Mouse (Mus musculus) limb, embryonic 15.5 days (tissue): ENCODE measurements around the gene Slc25a23. TPM values are rescaled to one million over a fixed set of nuclear protein-coding genes. Genes with fewer than 3 reads are reported as not detected.

Experiments
- ATAC-seq: fragments of 200-750 bp; cut with Nextera tagmentation; 2 replicates; pipeline ENCODE4 v1.8.0; 2017; ENCODE audit warnings: low read depth, moderate TSS enrichment; ENCODE audit not compliant: insufficient number of reproducible peaks, low FRiP score, low TSS enrichment
- H3K27ac ChIP-seq: fragments of 300-500 bp; sonication (generic); 2 replicates; pipeline ENCODE4 v1.5.1; 2015; ENCODE audit warnings: moderate library complexity, mild to moderate bottlenecking, inconsistent platforms
- H3K27me3 ChIP-seq: fragments of 300-500 bp; sonication (generic); 2 replicates; pipeline ENCODE4 v1.6.1; 2015; ENCODE audit warnings: inconsistent platforms
- H3K36me3 ChIP-seq: fragments of 300-500 bp; sonication (generic); 2 replicates; pipeline ENCODE4 v1.6.1; 2015; ENCODE audit warnings: inconsistent platforms
- H3K4me1 ChIP-seq: fragments of 300-500 bp; sonication (generic); 2 replicates; pipeline ENCODE4 v1.6.1; 2015; ENCODE audit warnings: inconsistent platforms
- H3K4me2 ChIP-seq: fragments of 300-500 bp; sonication (generic); 2 replicates; pipeline ENCODE4 v1.6.1; 2015; ENCODE audit warnings: mild to moderate bottlenecking, inconsistent platforms
- H3K4me3 ChIP-seq: fragments of 300-500 bp; sonication (generic); 2 replicates; pipeline ENCODE4 v1.5.1; 2015; ENCODE audit warnings: mild to moderate bottlenecking, inconsistent platforms
- H3K9ac ChIP-seq: fragments of 300-500 bp; sonication (generic); 2 replicates; pipeline ENCODE4 v1.6.1; 2015; ENCODE audit warnings: inconsistent platforms
- H3K9me3 ChIP-seq: fragments of 300-500 bp; sonication (generic); 2 replicates; pipeline ENCODE4 v1.6.1; 2016; ENCODE audit warnings: inconsistent platforms
- WGBS: fragments of 180-500 bp; shearing (Covaris S2); methylation state at CpG from one replicate; pipeline ENCODE4 v1.1.7; 2015; 5-methylcytosine and 5-hydroxymethylcytosine counted together
- polyA plus RNA-seq: library from polyadenylated mRNA; unstranded; fragments of >200 nt; fragmentation: Nextera tagmentation; extraction: Ambion mirVana; gene quantifications from 2 replicates; pipeline ENCODE4 v1.2.1, GENCODE M21; 2015

Gene Slc25a23
- polyA plus RNA-seq, result 5.5 and 5.7 TPM in 2 replicates

DNA sequence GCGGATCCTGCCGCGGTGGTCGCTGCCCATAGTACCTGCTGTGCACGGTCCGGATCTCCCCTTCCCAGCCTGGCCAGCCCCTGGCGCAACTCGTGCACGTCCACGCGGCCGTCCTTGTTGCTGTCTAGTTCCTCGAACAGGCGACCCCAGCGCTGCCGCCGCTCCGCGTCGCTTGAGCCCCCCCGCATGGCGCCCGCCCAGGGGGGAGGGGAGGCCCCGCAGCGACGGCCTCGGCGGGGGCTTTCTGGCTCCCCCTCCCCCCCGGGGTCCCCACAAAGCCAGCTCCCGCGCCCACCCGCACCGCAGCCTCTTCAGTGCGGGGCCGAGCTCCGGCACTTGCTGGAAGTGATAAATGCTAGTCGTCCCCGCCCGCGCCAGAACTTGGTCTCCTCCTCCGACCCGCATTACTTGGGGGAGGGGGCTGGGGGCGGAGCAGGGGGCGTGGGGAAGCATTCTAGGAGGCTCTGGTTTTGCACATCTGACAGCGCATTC lies at the start of gene Slc25a23:
Gene Slc25a23 (minus strand): TSS at position 378 of the 492 bp plus-strand sequence.
- H3K9me3 ChIP-seq, result no peaks in the 10 kb centered on the region
- peak within 1 kb of the TSS; percentile 64 for H3K4me3 ChIP-seq
- peaks cover 32% of the 10 kb centered on the region for H3K4me1 ChIP-seq
- H3K27ac ChIP-seq, result no peak within 1 kb of the TSS
- H3K4me2 ChIP-seq, result peak within 1 kb of the TSS; percentile 91
- peaks cover 45% of the 10 kb centered on the region for H3K27me3 ChIP-seq
- 0 out of 2 replicates have a peak, but pooled peaks cover 7% of the 10 kb centered on the region for H3K36me3 ChIP-seq
- peak within 1 kb of the TSS; percentile 47 for H3K9ac ChIP-seq
- WGBS, result under 1% methylated on average over 35 of the region's 45 CpGs
- ATAC-seq, result peak; percentile 62

DNA sequence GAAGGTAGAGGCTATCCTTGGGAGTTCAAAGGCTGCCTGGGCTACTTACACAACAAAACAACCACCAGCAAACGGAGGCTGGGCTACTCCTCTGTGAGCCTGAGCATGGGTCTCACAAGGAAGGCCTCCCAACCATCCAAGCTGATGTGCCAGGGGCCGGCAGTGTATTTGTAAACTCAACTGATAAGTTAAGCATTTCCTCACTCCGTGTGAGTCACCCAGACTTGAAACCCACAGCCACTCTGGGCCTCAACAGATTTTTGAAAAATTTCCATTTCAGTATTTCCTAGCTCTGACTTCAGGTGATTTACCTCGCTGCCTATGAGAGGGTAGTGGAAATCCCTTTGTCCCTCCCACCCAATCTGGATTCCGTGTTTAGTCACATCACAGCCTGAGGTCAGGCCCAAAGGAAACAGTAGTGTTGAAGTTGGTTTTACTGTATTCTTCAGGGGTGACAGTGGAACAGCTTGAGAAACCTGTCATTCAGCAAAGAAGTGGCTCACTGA lies 49.1 kb upstream of the Slc25a23 start:
- Histone ChIP-seq H3K4me1 (peaks cover 20% of the 10 kb centered on the region), H3K9ac (no peak overlapping the region), H3K36me3 (no peaks in the 10 kb centered on the region), H3K4me3 (no peak overlapping the region), H3K27me3 (no peaks in the 10 kb centered on the region), H3K4me2 (no peak overlapping the region), H3K27ac (no peak overlapping the region), H3K9me3 (no peaks in the 10 kb centered on the region)
- ATAC-seq, result no peak
- 51% methylated on average over 5 of the region's 5 CpGs for WGBS

DNA sequence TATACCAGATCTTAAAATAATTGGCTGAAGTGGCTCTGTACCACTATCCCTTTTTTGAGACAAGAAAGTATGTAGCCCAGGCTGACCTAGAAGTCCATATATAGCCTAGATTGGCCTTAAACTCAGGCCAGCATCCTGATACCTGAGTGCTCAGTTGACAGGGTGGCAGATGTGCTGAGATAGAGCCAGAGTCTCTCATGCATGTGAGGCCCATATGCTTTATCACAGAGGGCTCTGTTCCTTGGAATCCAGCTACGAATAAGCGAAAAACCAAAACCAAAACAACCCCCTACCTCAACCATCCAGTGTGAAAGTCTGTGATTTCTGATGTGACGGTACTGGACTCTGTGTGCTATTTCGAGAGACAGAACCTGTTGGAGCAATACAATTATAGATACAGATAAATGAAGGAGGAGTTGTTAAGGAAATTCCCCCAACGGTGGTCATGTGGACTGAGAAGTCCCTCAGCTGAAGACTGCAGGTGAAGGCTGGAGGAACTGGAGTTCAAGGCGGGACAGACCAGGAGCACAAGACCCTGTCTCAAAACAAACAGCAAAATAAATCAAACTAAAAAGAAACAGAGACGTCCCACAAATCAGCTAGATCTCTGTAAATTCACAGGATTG lies 48.5 kb upstream of the Slc25a23 start:
- H3K36me3 ChIP-seq, result no peaks in the 10 kb centered on the region
- 75% methylated on average over 7 of the region's 7 CpGs for WGBS
- H3K4me3 ChIP-seq, result no peak overlapping the region
- H3K4me1 ChIP-seq, result peaks cover 20% of the 10 kb centered on the region
- H3K9ac ChIP-seq, result no peak overlapping the region
- H3K27ac ChIP-seq, result no peak overlapping the region
- no peak for ATAC-seq
- no peak overlapping the region for H3K4me2 ChIP-seq
- no peaks in the 10 kb centered on the region for H3K9me3 ChIP-seq
- H3K27me3 ChIP-seq, result no peaks in the 10 kb centered on the region

DNA sequence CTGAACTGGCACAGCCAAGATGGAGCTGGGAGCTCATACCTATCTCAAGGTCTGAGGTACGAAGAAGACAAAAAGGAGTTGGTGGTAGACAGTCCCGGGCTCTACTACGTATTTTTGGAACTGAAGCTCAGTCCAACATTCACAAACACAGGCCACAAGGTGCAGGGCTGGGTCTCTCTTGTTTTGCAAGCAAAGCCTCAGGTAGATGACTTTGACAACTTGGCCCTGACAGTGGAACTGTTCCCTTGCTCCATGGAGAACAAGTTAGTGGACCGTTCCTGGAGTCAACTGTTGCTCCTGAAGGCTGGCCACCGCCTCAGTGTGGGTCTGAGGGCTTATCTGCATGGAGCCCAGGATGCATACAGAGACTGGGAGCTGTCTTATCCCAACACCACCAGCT lies 47.4 kb upstream of the Slc25a23 start:
- peaks cover 20% of the 10 kb centered on the region for H3K4me1 ChIP-seq
- no peaks in the 10 kb centered on the region for H3K27me3 ChIP-seq
- no peaks in the 10 kb centered on the region for H3K36me3 ChIP-seq
- no peak overlapping the region for H3K4me2 ChIP-seq
- no peak overlapping the region for H3K9ac ChIP-seq
- ATAC-seq, result no peak
- 89% methylated on average over 5 of the region's 5 CpGs for WGBS
- H3K9me3 ChIP-seq, result no peaks in the 10 kb centered on the region
- no peak overlapping the region for H3K27ac ChIP-seq
- no peak overlapping the region for H3K4me3 ChIP-seq

DNA sequence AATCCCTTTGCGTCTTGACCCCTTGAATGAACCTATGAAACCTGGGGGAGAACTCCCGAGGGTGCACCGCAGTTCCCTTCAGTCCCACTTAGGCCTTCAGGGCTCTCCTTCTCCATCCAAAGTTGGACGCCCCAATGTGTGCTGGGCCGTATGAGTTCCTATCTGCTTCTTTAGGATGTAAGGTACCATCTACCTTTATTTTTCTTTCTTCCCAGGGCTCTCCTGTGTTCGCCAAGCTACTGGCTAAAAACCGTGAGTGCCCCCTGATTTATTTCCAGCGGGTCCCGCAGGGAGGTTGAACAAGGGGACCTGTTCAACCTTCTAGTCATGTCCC lies 46.3 kb upstream of the Slc25a23 start:
- Histone ChIP-seq H3K4me2 (peak overlapping the region; percentile 81), H3K27me3 (no peaks in the 10 kb centered on the region), H3K9ac (no peak overlapping the region), H3K36me3 (no peaks in the 10 kb centered on the region), H3K9me3 (no peaks in the 10 kb centered on the region), H3K27ac (no peak overlapping the region), H3K4me3 (peak overlapping the region; percentile 69), H3K4me1 (peaks cover 20% of the 10 kb centered on the region)
- 8% methylated on average over 9 of the region's 9 CpGs for WGBS
- no peak for ATAC-seq

DNA sequence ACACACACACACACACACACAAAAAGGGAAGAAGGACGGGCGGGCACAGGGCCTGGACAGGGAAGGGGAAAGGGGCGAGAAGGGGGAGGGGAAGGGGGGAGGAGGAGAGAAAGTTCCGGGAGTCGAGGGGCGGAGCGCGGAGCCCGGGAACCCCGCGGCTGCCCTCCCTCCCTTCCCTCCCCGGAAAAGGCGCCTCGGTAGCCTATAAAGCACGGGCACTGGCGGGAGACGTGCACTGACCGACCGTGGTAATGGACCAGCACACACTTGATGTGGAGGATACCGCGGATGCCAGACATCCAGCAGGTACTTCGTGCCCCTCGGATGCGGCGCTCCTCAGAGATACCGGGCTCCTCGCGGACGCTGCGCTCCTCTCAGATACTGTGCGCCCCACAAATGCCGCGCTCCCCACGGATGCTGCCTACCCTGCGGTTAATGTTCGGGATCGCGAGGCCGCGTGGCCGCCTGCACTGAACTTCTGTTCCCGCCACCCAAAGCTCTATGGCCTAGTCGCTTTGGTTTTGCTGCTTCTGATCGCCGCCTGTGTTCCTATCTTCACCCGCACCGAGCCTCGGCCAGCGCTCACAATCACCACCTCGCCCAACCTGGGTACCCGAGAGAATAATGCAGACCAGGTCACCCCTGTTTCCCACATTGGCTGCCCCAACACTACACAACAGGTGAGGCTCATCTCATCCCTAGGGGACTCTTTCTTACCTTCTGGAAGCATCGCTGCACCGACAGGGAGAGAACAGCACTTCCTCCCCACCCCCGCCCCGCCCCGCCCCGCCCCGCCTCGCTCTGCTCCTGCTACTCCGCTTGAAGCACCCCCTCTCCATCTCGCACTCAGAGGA lies 45.7 kb upstream of the Slc25a23 start, which contains the start of gene Tnfsf9:
Gene Tnfsf9 (plus strand): TSS at position 145 of the 854 bp plus-strand sequence.
- Histone ChIP-seq H3K4me3 (peak within 1 kb of the TSS; percentile 69), H3K36me3 (no peaks in the 10 kb centered on the region), H3K4me2 (peak within 1 kb of the TSS; percentile 81), H3K4me1 (peaks cover 20% of the 10 kb centered on the region), H3K27ac (peak within 1 kb of the TSS; percentile 76), H3K27me3 (no peaks in the 10 kb centered on the region), H3K9me3 (no peaks in the 10 kb centered on the region), H3K9ac (peak within 1 kb of the TSS; percentile 54)
- ATAC-seq, result peak; percentile 62; the same call in 1 of the 2 replicates
- 0% methylated on average over 54 of the region's 61 CpGs for WGBS

DNA sequence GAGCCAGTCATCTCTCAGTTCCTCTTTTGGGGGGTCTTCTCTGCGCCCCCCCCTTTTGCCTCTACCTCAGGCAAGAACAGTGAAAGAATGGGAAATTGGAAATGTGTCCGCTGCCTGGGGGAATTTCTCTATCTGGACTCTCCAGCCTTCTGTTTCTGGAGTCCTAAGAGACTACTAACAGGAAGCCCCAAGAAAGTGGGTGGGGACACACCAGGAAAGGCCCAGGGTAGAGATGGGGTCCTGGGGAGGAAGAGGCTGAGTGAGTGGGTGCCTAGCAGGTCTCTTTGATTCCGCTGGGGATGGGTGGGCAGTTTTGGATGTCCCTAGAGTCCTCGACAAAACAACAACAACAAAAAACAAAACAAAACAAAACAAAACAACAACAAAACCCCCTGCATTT lies 44.8 kb upstream of the Slc25a23 start:
- Histone ChIP-seq H3K27me3 (no peaks in the 10 kb centered on the region), H3K4me1 (peaks cover 20% of the 10 kb centered on the region), H3K9ac (no peak overlapping the region), H3K27ac (peak overlapping the region; percentile 23), H3K4me2 (peak overlapping the region; percentile 81), H3K9me3 (no peaks in the 10 kb centered on the region), H3K4me3 (peak overlapping the region; percentile 69), H3K36me3 (no peaks in the 10 kb centered on the region)
- ATAC-seq, result no peak
- 36% methylated on average over 4 of the region's 4 CpGs for WGBS

DNA sequence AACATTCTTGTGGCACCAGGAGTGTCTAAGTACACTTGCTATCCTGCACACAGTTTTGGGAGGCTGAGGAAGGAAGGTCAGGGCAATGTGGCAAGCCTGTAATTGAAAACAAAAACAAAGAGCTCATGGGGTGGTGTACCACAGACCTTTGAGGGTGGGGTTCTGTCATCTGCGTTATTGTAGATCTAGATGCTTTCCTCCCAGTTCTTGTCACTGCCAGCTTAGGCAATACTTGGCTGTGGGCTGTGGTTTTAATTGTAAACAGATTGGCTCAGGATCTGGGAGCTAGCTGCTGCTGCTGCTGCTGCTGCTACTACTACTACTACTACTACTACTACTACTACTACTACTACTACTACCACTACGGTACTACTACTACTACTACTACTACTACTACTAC lies 42.6 kb upstream of the Slc25a23 start:
- ATAC-seq, result no peak
- 67% methylated on average over 2 of the region's 2 CpGs for WGBS
- Histone ChIP-seq H3K27ac (no peak overlapping the region), H3K36me3 (no peaks in the 10 kb centered on the region), H3K9me3 (no peaks in the 10 kb centered on the region), H3K4me1 (peaks cover 20% of the 10 kb centered on the region), H3K27me3 (no peaks in the 10 kb centered on the region), H3K4me2 (no peak overlapping the region), H3K4me3 (no peak overlapping the region), H3K9ac (no peak overlapping the region)

DNA sequence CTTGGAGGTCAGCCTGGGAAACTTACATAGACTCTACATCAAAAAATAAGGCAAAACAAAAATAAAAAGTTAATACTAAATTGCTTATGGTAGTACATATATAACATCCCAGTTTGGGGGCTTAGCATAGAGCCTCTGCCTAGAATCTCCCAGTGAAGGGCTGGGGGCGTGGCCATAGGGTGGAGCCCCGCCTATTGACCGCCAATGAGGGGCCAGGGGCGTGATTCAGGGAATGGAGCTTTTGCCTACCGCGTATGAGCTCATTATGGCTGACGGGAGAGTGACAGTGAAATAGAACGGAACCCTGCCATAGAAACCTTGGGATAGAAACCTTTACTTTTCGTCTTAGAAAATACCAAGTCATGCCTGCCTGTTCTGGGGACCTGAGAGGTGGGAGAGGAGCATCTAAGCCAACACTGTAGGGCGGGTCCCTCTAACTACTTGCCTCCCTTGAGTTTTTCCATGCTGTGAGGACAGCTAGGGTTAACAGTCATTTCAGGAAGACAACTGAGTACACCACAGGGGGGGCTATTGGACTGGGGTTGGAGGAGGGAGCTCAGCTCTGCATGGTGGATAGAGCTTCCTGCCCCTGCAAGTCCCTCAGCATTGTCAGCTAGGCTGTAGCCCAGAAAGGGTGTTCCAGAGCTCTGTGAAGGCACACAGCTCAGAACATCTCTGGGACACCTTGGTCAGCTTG lies 40.1 kb upstream of the Slc25a23 start:
- Histone ChIP-seq H3K4me1 (peaks cover 12% of the 10 kb centered on the region), H3K27me3 (no peaks in the 10 kb centered on the region), H3K4me2 (no peak overlapping the region), H3K36me3 (no peaks in the 10 kb centered on the region), H3K9me3 (no peaks in the 10 kb centered on the region), H3K4me3 (no peak overlapping the region), H3K9ac (no peak overlapping the region), H3K27ac (no peak overlapping the region)
- WGBS, result 12% methylated on average over 10 of the region's 10 CpGs
- ATAC-seq, result no peak

DNA sequence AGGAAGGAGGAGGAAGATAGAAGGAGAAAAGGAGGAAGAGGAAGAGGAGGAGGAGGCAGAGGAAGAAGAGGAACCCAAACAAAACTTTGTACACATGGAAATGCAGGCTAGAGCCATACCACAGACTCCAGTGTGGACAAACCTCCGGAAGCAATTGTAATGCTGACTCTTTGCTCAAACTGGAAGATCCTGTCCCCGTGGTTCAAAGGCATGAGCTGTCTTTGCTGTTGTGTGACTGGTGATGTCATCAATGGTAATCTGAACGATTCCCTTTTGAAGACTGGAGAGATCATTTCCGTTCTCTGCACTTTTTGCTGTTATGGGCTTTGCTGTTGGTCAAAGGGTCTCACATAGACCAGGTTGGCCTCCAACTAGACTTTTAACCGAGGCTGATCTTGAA lies 38.7 kb upstream of the Slc25a23 start:
- 65% methylated on average over 5 of the region's 5 CpGs for WGBS
- Histone ChIP-seq H3K4me3 (no peak overlapping the region), H3K27me3 (no peaks in the 10 kb centered on the region), H3K27ac (no peak overlapping the region), H3K36me3 (no peaks in the 10 kb centered on the region), H3K4me1 (peaks cover 6% of the 10 kb centered on the region), H3K4me2 (no peak overlapping the region), H3K9me3 (no peaks in the 10 kb centered on the region), H3K9ac (no peak overlapping the region)
- no peak for ATAC-seq

DNA sequence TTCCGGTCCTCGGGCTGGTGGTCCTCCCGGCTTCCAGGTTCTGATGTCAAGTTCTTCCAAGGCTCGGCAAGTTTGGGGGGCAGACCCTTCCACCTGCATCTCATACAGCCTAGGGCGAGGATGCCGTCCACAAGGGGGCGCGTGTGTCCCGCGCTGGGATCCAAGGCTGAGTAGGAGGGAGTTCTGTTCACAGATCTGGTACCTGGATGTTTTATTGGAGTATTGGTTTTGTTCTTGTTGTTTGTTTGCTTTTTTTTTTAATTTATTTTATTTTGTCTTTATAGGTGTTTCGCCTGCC lies 36.9 kb upstream of the Slc25a23 start:
- no peaks in the 10 kb centered on the region for H3K9me3 ChIP-seq
- H3K36me3 ChIP-seq, result no peaks in the 10 kb centered on the region
- peaks cover 6% of the 10 kb centered on the region for H3K4me1 ChIP-seq
- WGBS, result 1% methylated on average over 11 of the region's 11 CpGs
- H3K27me3 ChIP-seq, result 0 out of 2 replicates have a peak, but pooled peaks cover 3% of the 10 kb centered on the region
- peak overlapping the region; percentile 38 for H3K4me2 ChIP-seq
- H3K9ac ChIP-seq, result no peak overlapping the region
- ATAC-seq, result peak; percentile 79; the same call in 1 of the 2 replicates
- no peak overlapping the region for H3K27ac ChIP-seq
- peak overlapping the region; percentile 24 for H3K4me3 ChIP-seq
